Mouse (Mus musculus) neural tube, embryonic 10.5 days (tissue): ENCODE data around the gene Fam173a.
"Not testable (repeated sequence)": the region's sequence is repeated elsewhere in the genome, so short reads cannot be mapped to it uniquely, and the experiment has no call there.

Source experiments
- DNase-seq: peaks from one replicate; pipeline ENCODE4 v3.0.0-alpha.2; 2017; ENCODE audit warnings: low spot score; ENCODE audit errors: extremely low spot score

Fam173a gene

DNA sequence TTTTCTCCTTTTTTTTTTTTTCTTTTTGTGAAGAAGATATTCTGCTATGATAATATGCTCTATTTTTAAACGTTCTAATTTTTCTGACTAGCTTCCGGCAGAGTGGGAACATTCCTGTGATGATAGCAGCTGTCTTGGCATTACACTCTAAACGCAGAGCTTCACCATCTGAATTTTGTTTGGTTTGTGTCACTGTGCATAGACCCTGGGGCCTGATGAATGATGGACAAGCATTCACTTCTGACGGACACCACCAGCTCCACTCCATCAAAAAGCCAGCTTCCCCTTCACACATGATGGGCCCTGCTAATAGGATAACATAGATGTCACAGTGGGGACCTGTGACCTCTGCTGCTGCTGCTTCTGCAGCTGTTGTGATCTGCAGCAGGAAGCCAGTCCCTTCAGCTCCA lies 31.1 kb downstream of the Fam173a start:
- DNase-seq: no peak

DNA sequence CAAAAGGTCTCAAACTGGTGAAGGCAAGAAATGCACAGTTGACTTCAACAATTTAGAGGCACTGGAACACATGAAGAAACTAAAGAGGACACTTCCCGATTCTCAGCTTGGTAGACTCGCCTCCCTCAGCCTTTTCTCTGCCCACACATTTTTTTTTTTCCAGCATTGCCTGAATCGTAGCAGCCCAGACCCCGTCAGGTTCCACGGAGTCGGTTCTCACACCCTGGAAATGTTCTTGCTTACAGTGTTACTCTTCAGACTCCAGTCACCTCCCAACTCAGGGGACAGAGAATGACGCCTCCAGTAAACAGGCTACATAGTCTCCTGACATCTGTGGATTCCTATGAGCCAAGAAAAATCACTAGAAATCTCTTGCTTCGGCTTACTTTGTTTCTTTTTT lies 32.6 kb downstream of the Fam173a start:
- DNase-seq: no peak

DNA sequence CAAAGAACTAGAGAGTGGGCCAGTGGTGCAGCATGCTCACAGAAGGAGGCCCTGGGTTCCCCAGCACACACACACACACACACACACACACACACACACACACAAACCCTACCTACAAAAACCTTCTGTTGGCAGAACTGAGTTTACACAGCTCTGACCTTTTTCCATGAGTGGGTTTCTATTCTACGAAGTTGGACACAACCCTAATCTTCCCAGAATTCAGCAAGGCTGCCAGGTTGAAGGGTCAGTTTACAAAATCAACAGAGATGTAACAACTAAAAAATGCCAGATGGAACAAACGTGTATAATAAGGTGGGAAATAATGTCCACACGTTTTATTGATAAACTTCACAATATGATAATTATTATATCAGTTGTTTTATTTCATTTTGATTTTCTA lies 35.0 kb downstream of the Fam173a start:
- DNase-seq: no peak

DNA sequence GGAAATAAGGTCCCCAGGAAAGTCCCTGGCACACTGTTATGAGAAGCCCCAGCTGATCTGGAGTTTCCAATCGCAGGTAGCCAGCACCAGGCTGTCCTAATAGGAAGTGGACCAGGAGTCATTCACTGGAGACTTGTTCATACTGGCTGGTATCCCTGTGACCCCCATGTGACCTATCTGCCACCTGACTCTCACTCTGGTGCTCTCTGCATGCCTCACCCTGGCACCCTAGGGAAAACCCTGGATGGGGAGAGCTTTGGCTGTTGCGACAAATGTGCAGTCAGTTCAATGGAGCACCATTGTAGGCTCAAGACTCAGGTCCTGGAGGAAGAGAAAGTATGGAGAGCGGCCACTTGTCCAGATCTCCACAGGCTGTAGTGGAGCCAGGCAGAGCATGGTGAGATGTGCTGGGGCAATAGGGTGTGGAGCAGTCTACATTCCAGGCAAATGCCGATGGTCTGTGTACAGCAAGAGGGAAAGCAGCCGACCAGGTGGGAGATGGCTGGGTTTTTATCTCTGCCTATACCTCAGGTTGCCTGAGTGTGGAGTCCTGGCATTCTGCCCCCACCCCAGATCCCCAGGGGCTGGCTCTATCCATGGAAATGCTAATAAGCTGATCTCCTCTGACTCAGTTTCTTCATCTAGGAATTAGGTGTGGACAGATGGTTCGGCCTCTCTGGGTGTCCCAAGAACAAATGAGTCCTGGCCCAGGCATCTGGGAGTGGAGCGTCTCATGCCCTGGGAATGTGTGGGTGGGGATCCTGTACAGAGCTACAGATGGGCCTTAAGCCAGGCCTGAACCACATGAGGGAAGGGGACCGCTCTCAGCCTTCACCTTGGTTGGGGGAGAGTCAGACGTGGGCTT lies 36.1 kb downstream of the Fam173a start:
- no peak for DNase-seq

DNA sequence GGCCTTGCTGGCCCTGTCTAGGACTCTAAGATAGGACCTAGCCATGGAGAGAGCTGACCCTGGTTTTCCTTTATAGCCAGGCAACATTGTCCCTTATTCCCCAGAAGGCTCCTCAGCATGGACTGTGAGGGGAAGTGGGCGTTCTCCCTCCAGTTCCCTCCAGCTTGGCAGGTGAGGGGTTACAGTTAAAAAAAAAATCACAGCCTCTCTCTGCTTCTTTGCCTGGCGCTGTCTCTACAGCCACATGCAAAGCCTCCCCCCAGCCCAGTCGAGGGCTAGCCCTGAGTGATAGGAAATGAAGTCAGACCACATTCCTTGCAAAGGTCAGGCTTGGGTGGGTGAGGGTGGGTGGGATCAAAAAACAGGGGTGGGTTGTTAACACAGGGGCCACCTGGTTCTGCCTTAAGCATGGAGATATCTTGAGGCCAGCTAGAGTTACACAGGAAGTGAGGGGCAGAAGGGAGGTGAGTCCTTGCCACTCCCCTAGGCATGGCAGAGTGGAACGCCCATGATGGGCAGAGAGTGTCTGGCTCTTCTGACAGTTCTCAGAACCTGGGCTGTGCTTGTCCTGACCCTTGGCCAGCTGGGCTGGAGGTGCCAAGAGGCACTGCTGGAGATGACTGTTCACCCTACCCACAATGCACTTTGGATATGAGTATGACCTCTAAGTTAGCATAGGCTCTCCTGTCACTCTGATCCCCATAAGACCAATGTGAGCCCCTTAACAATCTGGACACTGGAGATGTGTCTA lies 36.9 kb downstream of the Fam173a start:
- no peak for DNase-seq

DNA sequence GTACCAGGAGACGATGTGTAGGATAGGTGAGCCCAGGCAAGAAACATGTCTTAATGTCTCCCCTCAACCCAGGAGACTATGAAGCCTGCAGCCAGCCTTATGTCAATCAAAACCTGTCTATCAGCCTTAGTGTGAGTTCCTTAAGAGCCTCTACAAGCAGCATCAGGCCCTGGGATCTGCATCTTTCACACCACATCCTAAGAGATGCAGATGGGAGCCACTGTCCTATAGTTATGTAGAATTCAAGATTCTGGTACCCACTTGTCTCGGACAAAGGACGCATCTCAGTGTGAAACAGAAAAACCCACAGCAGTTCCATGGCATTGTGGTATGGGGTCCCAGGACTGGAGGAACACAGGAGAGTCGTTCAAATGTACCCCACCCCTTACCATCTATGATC lies 37.6 kb downstream of the Fam173a start:
- DNase-seq: no peak

DNA sequence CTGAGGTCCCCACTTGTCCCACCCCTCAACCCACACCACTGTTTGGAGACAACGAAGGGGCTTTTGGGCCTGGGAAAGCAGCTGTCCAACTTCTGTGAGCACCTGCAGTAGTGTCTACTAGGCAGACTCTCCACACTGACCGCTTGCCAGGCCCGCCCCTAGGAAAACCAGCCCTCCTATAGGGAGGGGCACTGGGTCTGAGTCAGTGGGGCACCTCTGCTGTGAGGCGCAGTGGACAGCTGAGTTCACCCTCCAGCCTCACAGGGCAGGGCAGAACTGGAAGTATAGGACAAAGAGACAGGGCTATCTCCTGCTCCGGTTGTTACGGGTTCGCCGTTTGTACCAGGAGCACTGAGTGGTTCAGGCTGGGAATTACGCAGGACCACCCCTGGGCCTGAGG lies 38.5 kb downstream of the Fam173a start, which contains the start of gene Msln:
TSS of gene Msln (minus strand) at position 138 of the 400 bp plus-strand sequence.
- DNase-seq: no peak

DNA sequence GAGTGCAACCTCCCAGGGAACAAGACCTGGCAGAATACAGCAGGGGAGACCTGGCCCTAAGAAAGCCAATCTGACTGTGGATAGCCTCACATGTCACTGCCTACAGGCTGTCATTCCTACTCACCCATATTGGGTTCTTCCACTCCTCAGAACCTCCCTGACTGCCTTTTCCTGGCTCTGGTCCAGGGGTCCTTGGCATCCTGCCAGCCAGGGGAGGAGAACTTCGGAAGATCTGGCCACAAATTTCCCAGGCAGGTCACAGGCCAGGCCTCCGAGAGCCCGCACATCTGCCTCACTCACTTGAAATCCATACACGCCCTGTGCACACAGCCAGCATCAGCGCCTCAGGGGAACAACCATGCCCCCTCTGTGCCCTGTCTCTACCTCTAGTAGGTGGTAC lies 41.3 kb downstream of the Fam173a start:
- no peak for DNase-seq

DNA sequence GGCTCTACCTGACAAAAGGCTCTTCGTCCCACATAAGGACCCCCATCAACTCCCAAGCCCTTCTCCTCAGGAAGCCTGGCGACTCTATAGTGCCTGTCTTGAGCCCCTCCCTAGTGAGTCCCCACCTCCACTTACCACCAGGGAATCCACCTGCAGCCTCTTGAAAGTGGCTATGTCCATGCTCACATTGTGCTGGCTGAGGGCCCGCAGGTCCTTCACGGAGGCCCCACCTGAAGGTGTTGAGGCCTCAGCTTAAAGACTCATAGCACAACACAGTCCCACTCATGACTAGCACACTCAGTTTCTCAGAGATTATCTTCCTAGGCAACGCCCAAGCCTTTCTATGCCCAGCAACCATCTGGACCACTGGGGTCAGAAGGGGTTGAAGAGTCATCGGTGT lies 43.4 kb downstream of the Fam173a start:
- DNase-seq: no peak

DNA sequence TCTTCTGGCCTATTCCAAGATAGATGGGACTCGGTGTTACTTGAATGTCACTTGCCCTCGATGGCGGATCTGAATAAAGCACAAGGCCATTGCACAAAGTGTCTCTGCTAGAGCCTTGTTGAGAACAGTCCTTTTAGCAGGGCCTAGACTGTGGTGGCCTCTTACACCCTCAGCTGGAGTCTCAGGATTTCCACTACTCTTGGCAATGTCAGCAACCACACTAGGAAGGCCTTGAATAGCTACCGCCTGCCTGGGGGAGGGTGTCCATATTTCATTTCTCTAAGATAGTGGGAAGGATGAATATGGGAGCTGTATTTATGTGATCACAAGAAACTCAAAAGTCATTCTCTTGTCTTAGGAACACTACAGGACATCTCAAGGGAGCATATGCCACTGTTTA lies 44.5 kb downstream of the Fam173a start:
- DNase-seq: no peak

DNA sequence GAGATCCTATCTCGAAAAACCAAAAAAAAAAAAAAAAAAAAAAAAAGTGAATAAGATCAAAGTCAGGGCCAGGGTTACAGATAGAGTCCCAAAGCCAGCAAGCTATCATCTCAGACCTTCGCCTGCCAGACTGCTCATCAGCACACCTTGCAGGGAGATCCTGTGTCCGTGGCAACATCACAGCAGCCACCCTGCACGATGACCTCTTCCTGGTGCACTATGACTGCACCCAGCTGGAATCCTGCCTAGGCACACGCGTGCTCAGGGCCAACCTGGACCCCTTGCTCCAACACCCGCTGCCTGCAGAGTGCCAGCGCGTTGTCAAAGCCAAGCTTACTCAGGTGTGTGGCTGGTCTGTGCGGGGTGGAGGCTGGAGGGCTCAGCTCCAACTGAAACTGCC lies 48.4 kb downstream of the Fam173a start:
- no peak for DNase-seq

DNA sequence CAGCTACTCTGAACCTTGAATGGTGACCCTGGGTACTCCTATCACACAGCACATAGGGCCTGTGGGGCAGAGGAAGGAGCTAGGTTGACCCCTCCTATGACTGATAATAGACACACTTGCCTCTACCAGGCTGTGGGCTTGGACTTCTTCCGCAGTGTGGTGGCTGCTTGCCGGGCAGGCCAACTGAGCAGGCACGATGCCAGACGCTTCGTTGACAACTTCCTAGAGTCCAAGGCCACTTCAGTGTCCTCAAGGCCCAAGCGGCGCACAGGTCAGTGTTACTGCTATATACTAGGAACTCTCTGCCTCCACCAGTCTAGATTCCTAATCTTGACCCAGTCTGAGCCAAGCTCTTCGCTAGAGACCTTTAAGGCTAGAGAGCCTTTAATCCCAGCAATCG lies 48.9 kb downstream of the Fam173a start:
- DNase-seq: no peak

DNA sequence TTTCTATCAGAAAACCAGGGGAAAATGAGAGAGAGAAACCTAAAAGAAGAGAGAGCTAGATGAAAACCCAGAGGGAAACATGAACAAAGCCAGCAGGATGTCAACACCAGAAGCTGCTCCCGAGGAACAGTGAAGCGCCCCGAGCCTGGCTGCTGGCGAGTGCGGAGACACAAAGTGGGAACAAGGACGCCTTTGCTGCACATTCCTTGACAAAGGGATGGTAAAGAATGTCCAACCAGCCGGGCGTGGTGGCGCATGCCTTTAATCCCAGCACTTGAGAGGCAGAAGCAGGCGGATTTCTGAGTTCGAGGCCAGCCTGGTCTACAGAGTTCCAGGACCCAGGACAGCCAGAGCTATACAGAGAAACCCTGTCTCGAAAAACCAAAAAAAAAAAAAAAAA lies 51.2 kb downstream of the Fam173a start:
- DNase-seq: not testable (repeated sequence)
